Mouse (Mus musculus) left cerebral cortex, postnatal 36 days (tissue): Measurements from ENCODE around the gene 9830107B12Rik. TPM values are rescaled to one million over a fixed set of nuclear protein-coding genes. Genes with fewer than 3 reads are reported as not detected.
"Not testable (repeated sequence)": the region's sequence is repeated elsewhere in the genome, so short reads cannot be mapped to it uniquely, and the experiment has no call there.

Source experiments
- DNase-seq, 2 experiments: peaks; one replicate each; pipeline ENCODE4 v3.0.0; 2021 to 2022; ENCODE audit warnings: low spot score in 2 of 2, mixed read lengths in 1 of 2
- intact Hi-C: fragments of 180-260 bp; cut with DNase I; formaldehyde crosslinking; loops from one replicate; pipeline ENCODE4 v1.15.1; 2025
- total RNA-seq, 2 experiments: library from RNA; stranded (reverse); gene quantifications; 2 replicates each; pipeline ENCODE4 v1.2.3; 2021

The 9830107B12Rik gene
- total RNA-seq = not detected

DNA sequence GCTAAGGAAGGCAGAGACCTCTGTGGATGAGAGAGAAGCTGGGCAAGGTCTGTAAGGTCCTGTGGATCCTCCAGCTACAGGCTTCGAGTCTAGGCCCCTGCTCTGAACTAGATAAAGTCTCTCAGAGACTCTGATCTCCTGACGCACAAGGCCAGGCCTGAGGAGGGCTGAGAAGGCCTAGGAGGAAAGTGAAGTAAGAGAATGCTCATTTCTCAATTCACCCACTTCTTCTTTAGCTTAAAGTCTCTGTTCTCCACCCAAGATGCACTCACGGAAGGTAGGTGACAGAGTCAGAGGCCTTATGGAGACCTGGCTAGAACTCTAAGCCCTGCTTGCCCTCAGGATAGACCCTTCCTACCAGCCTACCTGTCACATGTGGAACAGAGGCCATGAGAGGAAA, at the start of gene 9830107B12Rik:
Gene 9830107B12Rik (minus strand): TSS at position 149 of the 400 bp plus-strand sequence.
- intact Hi-C loops = loop anchor here (10.0 kb wide), 1 partner anchor 169 kb away; the partner anchor contains the start of gene B430306N03Rik
- no peak for DNase-seq

DNA sequence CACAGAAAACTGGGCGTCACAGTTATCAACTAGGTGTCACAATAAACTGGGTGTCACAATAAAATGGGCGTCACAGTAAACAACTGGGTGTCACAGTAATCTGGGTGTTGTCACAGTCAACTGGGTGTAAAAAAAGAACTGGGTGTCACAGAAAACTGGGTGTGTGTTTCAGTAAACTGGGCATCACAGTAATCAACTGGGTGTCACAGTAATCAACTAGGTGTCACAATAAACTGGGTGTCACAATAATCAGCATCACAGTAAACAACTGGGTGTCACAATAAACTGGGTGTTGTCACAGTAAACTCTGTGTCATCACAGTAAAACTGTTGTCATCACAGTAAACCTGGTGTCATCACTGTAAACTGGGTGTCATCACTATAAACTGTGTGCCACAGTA, 46.3 kb upstream of the 9830107B12Rik start:
- intact Hi-C loops = no loop called here
- no peak for DNase-seq

GRCm38 (mm10) chr17:48185252-48185651, 39.2 kb upstream of the 9830107B12Rik start:
- DNase-seq = no peak
- intact Hi-C loops = no loop called here

GRCm38 (mm10) chr17:48167103-48167502, 21.0 kb upstream of the 9830107B12Rik start, which contains the start of gene A530064D06Rik:
Gene A530064D06Rik, minus strand, starts transcription at chr17:48167275.
- intact Hi-C loops, DNase-seq: not testable (repeated sequence)

DNA sequence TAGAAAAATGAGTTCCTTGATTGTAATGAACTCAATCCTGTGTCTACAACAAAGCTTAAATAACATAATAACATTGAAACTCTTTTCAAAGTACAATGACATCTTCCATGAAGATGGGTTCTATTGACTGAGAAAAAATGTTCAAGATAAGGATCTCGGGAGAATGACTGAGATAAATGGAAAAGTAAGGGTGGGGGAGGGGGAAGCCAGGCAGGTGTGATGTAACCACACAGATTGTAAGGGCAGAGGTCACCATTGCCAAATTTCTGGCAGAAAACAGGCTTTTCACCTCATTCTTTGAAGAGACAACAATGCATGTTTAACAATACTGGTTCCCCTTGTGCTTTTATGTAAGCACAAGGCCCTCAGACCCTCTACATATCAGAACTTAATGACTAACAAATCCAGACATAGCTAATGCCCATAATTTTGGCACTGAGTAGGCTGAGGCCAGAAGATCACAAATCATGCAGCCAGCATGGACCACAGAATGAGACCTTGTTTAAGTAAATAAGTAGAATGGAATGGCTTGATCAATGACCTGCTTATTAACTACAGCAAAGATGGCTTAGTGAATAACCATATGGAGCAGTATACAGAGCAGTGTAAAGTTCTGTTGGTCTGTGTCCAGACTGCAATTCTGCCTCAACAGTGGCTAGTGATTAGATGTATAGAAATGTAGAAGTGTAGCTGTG, 11.5 kb upstream of the 9830107B12Rik start:
- intact Hi-C loops = no loop called here
- no peak for DNase-seq

DNA sequence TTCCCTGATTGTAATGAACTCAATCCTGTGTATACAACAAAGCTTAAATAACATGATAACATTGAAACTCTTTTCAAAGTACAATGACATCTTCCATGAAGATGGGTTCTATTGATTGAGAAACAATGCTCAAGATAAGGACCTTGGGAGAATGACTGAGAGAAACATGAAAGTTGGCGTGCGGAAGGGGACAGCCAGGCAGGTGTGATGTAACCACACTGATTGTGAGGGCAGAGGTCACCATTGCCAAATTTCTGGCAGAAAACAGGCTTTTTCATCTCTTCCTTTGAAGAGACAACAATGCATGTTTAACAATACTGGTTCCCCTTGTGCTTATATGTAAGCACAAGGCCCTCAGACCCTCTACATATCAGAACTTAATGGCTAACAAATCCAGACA, 13.3 kb downstream of the 9830107B12Rik start:
- intact Hi-C loops = no loop called here
- DNase-seq = no peak

- DNase-seq = no peak
- intact Hi-C loops = no loop called here
Observed at GRCm38 (mm10) chr17:48120456-48120855, 25.6 kb downstream of the 9830107B12Rik start.

- intact Hi-C loops = loop anchor here (10.0 kb wide), 1 partner anchor 215 kb away; no protein-coding TSS in a partner anchor
- peak; percentile 49 to 53 for DNase-seq
Observed at GRCm38 (mm10) chr17:48119656-48120055, 26.4 kb downstream of the 9830107B12Rik start.

DNA sequence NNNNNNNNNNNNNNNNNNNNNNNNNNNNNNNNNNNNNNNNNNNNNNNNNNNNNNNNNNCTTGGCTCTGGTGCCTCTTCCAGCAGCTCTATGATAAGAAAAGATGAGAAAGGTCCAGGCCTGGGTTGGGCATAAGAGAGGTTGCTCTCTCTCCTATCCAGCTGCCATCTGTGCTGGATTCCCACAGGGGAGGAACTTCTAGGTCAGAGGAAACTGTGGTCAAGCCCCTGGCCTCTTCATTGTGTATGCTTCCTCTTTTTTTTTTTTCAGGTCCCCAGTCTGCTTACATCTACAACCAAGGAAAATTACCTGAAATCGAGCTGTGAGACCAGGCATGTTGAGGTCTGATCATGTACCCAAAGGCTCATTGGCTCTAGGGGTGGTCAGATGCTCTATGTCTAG, 27.5 kb downstream of the 9830107B12Rik start:
- intact Hi-C loops = loop anchor here (10.0 kb wide), 1 partner anchor 216 kb away; no protein-coding TSS in a partner anchor
- DNase-seq = no peak

- DNase-seq = no peak
- intact Hi-C loops = loop anchor here (10.0 kb wide), 1 partner anchor 224 kb away; no protein-coding TSS in a partner anchor
Observed at GRCm38 (mm10) chr17:48110547-48111287, 35.4 kb downstream of the 9830107B12Rik start.

DNA sequence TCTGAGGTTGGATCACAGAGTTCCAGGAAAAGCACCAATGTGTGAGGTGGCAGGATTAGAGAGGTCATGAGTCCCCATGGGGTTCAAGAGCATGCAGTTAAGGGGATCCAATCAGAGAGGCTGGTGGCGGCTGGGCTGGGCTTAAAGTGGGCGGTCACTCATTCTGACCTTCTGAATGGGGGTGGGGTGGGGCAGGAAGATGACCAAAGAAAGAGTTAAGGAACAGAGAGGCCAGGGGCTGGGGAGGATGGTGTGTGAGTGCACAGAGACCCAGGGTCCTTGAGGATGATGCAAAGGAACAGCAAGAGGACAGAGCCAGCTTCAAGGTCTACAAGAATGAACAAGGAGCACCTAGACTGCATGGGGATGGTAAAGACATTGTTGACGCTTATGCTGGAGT, 37.5 kb downstream of the 9830107B12Rik start:
- no peak for DNase-seq
- intact Hi-C loops = no loop called here

DNA sequence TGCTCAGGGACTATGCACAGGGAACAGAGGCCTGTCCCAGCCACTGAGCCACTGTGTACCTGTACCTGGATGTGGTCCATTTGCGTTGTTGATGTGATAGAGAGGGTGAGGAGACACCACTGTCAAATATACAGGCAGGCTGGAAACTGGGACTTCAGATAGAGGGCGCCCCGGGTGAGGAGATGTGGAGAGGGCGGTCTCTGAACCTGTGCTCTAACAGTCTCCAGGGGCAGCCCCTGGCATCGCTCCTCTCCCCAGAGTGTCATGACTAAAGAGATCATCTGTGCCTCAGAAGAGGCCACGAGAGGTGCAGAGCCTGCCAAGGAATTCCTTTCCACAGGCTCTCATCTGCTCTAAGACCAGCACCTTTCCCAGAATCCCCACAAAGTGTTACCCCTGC, 38.2 kb downstream of the 9830107B12Rik start:
- intact Hi-C loops = no loop called here
- DNase-seq = no peak

- intact Hi-C loops = no loop called here
- no peak for DNase-seq
Observed at GRCm38 (mm10) chr17:48107333-48107732, 38.7 kb downstream of the 9830107B12Rik start.

DNA sequence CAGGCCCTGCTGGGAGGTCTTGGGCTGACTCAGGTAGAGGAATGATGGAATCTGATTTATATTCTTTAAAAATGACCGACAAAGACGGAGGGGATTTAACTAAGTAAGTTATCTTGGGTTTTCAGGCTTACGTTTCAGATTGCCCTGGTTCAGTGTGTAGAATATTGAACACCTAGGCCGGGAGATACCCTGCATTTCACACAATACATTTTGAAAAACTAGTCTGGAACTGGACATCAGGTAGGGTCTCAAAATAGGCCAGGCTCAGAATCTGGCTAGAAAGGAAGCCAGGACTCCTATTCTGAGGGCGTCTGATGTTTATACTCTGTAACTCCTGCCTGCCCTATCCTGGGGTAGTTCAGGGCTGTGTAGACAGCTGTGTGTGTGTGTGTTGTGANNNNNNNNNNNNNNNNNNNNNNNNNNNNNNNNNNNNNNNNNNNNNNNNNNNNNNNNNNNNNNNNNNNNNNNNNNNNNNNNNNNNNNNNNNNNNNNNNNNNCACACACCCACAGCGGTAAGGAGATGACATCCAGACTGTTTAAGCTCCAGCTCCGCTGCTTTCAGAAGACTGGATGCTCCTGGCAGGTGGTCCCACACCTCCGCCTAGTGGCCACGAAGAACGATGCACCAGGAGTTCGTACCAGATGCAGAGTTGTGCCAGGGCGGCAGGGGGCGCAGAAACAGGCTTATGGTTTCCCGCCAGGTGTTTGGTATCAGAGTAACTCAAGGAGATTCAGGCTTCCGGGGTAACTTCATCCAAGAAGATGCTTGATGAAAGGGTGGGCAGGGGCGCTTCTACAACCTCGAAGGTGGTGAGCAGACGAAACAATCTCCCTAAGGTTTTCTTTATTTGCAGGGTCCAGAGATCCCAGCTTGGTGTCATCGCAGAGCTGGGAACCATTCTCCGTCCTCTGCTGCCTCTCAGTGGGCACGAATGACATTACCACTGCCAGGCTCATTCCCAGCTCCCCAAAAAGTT, 45.3 kb downstream of the 9830107B12Rik start:
- peak; percentile 87 to 89 for DNase-seq
- intact Hi-C loops = loop anchor here (1.0 to 2.0 kb wide), 2 partner anchors 228 to 307 kb away; no protein-coding TSS in a partner anchor

GRCm38 (mm10) chr17:48099312-48099711, 46.8 kb downstream of the 9830107B12Rik start:
- intact Hi-C loops = loop anchor here (5.0 kb wide), 1 partner anchor 177 kb away; the partner anchor contains the start of gene Foxp4
- DNase-seq = no peak

GRCm38 (mm10) chr17:48098528-48098890, 47.6 kb downstream of the 9830107B12Rik start:
- no peak for DNase-seq
- intact Hi-C loops = loop anchor here (5.0 kb wide), 1 partner anchor 176 kb away; the partner anchor contains the start of gene Foxp4

GRCm38 (mm10) chr17:48097743-48098527, 48.1 kb downstream of the 9830107B12Rik start:
- no peak for DNase-seq
- intact Hi-C loops = loop anchor here (5.0 kb wide), 1 partner anchor 176 kb away; the partner anchor contains the start of gene Foxp4

- no peak for DNase-seq
- intact Hi-C loops = loop anchor here (5.0 kb wide), 1 partner anchor 175 kb away; the partner anchor contains the start of gene Foxp4
Observed at GRCm38 (mm10) chr17:48097011-48097742, 48.9 kb downstream of the 9830107B12Rik start.
